Mouse (Mus musculus) cortical plate, adult 2 months (tissue): ENCODE measurements around the gene Hist1h4f.

ENCODE experiments used
- CTCF ChIP-seq: fragments of 200-500 bp; IDR thresholded peaks from 2 replicates; pipeline ENCODE4 v1.5.1; 2011; ENCODE audit warnings: mild to moderate bottlenecking, control low read depth, low read length; ENCODE audit not compliant: insufficient read depth; ENCODE audit errors: extremely low read depth
- POLR2A ChIP-seq: fragments of 200-500 bp; IDR thresholded peaks from 2 replicates; pipeline ENCODE4 v1.6.1; 2011; ENCODE audit warnings: mild to moderate bottlenecking, low read length, control low read depth; ENCODE audit not compliant: insufficient read depth; ENCODE audit errors: extremely low read depth

- TF ChIP-seq CTCF (no peak), POLR2A (no peak)
Observed at GRCm38 (mm10) chr13:23506351-23506750, 45.1 kb downstream of the Hist1h4f start.
